Mouse (Mus musculus): ENCODE measurements around the gene Ralgps1.

GRCm38 (mm10) chr2:33223656-33224358 lies 147.5 kb downstream of the Ralgps1 start:
- TF ChIP-seq GATA1 (IDR thresholded peaks at IDR 0.05; ENCODE audit: borderline replicate concordance, low read length) (no peak), FLI1 (IDR thresholded peaks at IDR 0.05; ENCODE audit: low read length) (no peak)
